Mouse (Mus musculus) lung, embryonic 16.5 days (tissue): ENCODE measurements around the gene Gm11992. TPM values are rescaled to one million over a fixed set of nuclear protein-coding genes. Genes with fewer than 3 reads are reported as not detected.

Experiments used
- ATAC-seq: fragments of 200-750 bp; cut with Nextera tagmentation; 2 replicates; pipeline ENCODE4 v1.8.0; 2017; ENCODE audit warnings: low read depth, mild to moderate bottlenecking, moderate library complexity
- H3K27ac ChIP-seq: fragments of 300-500 bp; sonication (generic); 2 replicates; pipeline ENCODE4 v1.5.1; 2014; ENCODE audit warnings: mild to moderate bottlenecking, control low read depth, low read length
- H3K27me3 ChIP-seq: fragments of 300-500 bp; sonication (generic); 2 replicates; pipeline ENCODE4 v1.6.1; 2014; ENCODE audit warnings: low read depth, low read length, mixed read lengths; ENCODE audit not compliant: control insufficient read depth, insufficient read depth
- H3K36me3 ChIP-seq: fragments of 300-500 bp; sonication (generic); 2 replicates; pipeline ENCODE4 v1.6.1; 2014; ENCODE audit warnings: low read length; ENCODE audit not compliant: control insufficient read depth, insufficient read depth
- H3K4me1 ChIP-seq: fragments of 300-500 bp; sonication (generic); replicated peaks from 2 replicates; pipeline ENCODE4 v1.6.1; 2014; ENCODE audit warnings: low read length, mixed read lengths; ENCODE audit not compliant: control insufficient read depth, insufficient read depth
- H3K4me2 ChIP-seq: fragments of 300-500 bp; sonication (generic); 2 replicates; pipeline ENCODE4 v1.6.1; 2014; ENCODE audit warnings: low read depth, low read length, control low read depth
- H3K4me3 ChIP-seq: fragments of 300-500 bp; sonication (generic); 2 replicates; pipeline ENCODE4 v1.5.1; 2014; ENCODE audit warnings: mild to moderate bottlenecking, low read length, control low read depth
- H3K9ac ChIP-seq: fragments of 300-500 bp; sonication (generic); 2 replicates; pipeline ENCODE4 v1.6.1; 2014; ENCODE audit warnings: low read length, control low read depth
- H3K9me3 ChIP-seq: fragments of 300-500 bp; sonication (generic); 2 replicates; pipeline ENCODE4 v1.6.1; 2016; ENCODE audit warnings: low read length; ENCODE audit not compliant: control insufficient read depth
- WGBS: fragments of 180-500 bp; shearing (Covaris S2); extraction: QIAGEN DNeasy Blood & Tissue Kit; methylation state at CpG from one replicate; pipeline ENCODE4 v1.1.7; 2014; 5-methylcytosine and 5-hydroxymethylcytosine counted together
- polyA plus RNA-seq: library from polyadenylated mRNA; unstranded; fragments of >200 nt; fragmentation: Nextera tagmentation; extraction: Ambion mirVana; gene quantifications from 2 replicates; pipeline ENCODE4 v1.2.1, GENCODE M21; 2015

Gene Gm11992
- polyA plus RNA-seq, 1 experiment from 2014 or later: 2.8 TPM

DNA sequence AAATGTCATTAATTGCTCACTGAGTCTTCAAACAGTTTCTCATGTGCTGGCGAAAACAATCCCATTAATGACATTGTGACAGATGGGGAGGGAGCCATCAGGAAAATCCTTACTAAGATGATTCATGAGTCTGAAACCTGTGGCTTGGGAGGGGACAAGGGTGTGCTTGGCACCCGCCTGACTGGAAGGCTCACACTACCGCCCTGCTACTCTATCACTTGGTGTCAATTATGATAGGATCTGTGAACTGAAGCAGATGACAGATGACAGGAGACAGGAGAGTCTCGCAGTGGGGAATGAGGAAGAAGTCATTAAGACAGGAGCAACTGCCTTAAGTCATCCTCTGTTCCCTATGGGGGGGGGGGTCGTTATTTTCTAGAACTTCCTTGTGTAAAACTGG, 12.1 kb downstream of the Gm11992 start:
- no peak for ATAC-seq
- no peaks in the 10 kb centered on the region for H3K27me3 ChIP-seq
- H3K9ac ChIP-seq: no peak overlapping the region
- no peaks in the 10 kb centered on the region for H3K9me3 ChIP-seq
- WGBS: 42% methylated on average over 5 of the region's 5 CpGs
- no peaks in the 10 kb centered on the region for H3K36me3 ChIP-seq
- no peaks in the 10 kb centered on the region for H3K4me1 ChIP-seq
- no peak overlapping the region for H3K4me2 ChIP-seq
- no peak overlapping the region for H3K27ac ChIP-seq
- no peak overlapping the region for H3K4me3 ChIP-seq

- Histone ChIP-seq H3K27ac (no peak overlapping the region), H3K4me2 (no peak overlapping the region), H3K36me3 (no peaks in the 10 kb centered on the region), H3K4me3 (no peak overlapping the region), H3K9ac (no peak overlapping the region), H3K9me3 (no peaks in the 10 kb centered on the region), H3K27me3 (no peaks in the 10 kb centered on the region), H3K4me1 (no peaks in the 10 kb centered on the region)
- no peak for ATAC-seq
- whole genome bisulfite sequencing: 87% methylated on average over 3 of the region's 3 CpGs
These were observed 28.1 kb downstream of the Gm11992 start for GRCm38 (mm10) chr11:9076444-9076843.

DNA sequence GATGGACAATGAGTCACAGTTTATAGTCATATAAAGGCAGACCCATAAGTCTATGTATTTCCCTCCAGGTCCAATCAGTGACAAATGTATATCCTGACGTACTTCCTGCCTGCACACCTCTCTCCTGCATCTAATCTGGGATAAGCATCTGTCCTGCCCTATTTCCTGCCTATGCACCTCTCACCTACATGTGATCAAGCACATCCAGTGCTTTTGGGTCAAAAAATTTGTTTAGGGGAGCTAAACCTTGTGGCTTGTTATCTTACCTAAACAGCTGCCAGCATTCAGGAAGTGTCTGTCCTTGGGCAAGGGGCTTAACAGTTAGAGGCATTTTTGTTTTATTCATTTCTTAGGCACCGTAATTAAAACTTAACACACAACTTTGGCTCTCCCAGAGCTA, 64.8 kb downstream of the Gm11992 start:
- 58% methylated on average over 2 of the region's 2 CpGs for WGBS
- no peak for ATAC-seq
- Histone ChIP-seq H3K9ac (no peak overlapping the region), H3K4me3 (no peak overlapping the region), H3K36me3 (no peaks in the 10 kb centered on the region), H3K27me3 (peaks cover 27% of the 10 kb centered on the region), H3K4me2 (no peak overlapping the region), H3K27ac (no peak overlapping the region), H3K9me3 (no peaks in the 10 kb centered on the region), H3K4me1 (peaks cover 12% of the 10 kb centered on the region)

- peaks cover 34% of the 10 kb centered on the region for H3K27me3 ChIP-seq
- H3K4me2 ChIP-seq: peak overlapping the region; percentile 50
- H3K4me1 ChIP-seq: peaks cover 17% of the 10 kb centered on the region
- no peak for ATAC-seq
- 7% methylated on average over 9 of the region's 9 CpGs for WGBS
- H3K4me3 ChIP-seq: peak overlapping the region; percentile 40
- no peaks in the 10 kb centered on the region for H3K9me3 ChIP-seq
- no peak overlapping the region for H3K27ac ChIP-seq
- no peaks in the 10 kb centered on the region for H3K36me3 ChIP-seq
- H3K9ac ChIP-seq: no peak overlapping the region
These were observed 67.2 kb downstream of the Gm11992 start for GRCm38 (mm10) chr11:9115367-9116120.

- 3% methylated on average over 10 of the region's 10 CpGs for WGBS
- Histone ChIP-seq H3K4me3 (peak overlapping the region; percentile 40), H3K4me2 (peak overlapping the region; percentile 50), H3K36me3 (no peaks in the 10 kb centered on the region), H3K27ac (no peak overlapping the region), H3K9ac (peak overlapping the region; percentile 37; the same call in 1 of the 2 replicates), H3K4me1 (peaks cover 17% of the 10 kb centered on the region), H3K27me3 (peaks cover 34% of the 10 kb centered on the region), H3K9me3 (no peaks in the 10 kb centered on the region)
- ATAC-seq: no peak
These were observed 67.7 kb downstream of the Gm11992 start for GRCm38 (mm10) chr11:9116121-9116520.

GRCm38 (mm10) chr11:9116916-9117315, 68.5 kb downstream of the Gm11992 start:
- H3K27ac ChIP-seq: no peak overlapping the region
- no peak overlapping the region for H3K4me3 ChIP-seq
- no peak overlapping the region for H3K4me2 ChIP-seq
- H3K9ac ChIP-seq: no peak overlapping the region
- no peak for ATAC-seq
- no peaks in the 10 kb centered on the region for H3K9me3 ChIP-seq
- no peaks in the 10 kb centered on the region for H3K36me3 ChIP-seq
- peaks cover 34% of the 10 kb centered on the region for H3K27me3 ChIP-seq
- WGBS: 8% methylated on average over 3 of the region's 3 CpGs
- peaks cover 17% of the 10 kb centered on the region for H3K4me1 ChIP-seq

DNA sequence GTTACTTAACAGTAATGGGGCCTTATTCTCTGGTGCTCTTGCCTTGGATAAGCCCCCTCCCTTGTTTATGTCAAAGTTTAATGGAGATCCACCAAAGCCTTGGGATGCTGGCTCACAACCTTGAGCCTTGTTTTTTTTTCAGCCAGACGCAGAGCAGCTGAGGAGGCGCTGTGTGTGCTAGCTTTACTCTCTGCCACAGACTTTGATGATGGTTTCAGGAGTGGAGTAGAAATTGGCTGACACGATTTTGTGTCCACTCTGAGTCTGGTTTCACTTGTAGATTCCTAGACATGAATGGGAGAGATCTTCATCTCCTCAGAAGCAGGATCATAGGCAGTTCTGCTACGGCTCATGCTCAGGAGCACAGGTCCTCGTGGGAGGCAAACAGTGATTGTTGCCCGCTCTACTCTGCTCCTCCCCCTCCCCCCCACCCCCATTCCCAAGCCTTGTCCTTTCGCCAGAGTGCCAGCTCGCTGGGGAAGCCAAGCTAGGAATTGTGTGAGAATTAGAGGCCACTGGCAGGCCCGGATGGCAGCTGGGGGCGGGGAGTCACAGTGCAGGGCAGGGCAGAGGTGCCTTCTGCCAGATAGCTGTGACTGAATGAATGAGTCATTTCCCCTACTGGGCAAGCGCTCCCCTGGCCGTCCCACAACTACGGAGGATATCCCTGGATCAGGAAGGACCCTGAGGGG, 69.1 kb downstream of the Gm11992 start:
- ATAC-seq: peak; percentile 93
- 4% methylated on average over 13 of the region's 13 CpGs for WGBS
- H3K27ac ChIP-seq: no peak overlapping the region; the same call in 1 of the 2 replicates
- H3K4me1 ChIP-seq: peaks cover 17% of the 10 kb centered on the region
- H3K9ac ChIP-seq: peak overlapping the region; percentile 55; the same call in 1 of the 2 replicates
- no peaks in the 10 kb centered on the region for H3K36me3 ChIP-seq
- peaks cover 34% of the 10 kb centered on the region for H3K27me3 ChIP-seq
- peak overlapping the region; percentile 85 for H3K4me2 ChIP-seq
- H3K9me3 ChIP-seq: no peaks in the 10 kb centered on the region
- peak overlapping the region; percentile 54 for H3K4me3 ChIP-seq

- peak within 1 kb of the TSS; percentile 55 for H3K9ac ChIP-seq
- no peaks in the 10 kb centered on the region for H3K36me3 ChIP-seq
- H3K4me2 ChIP-seq: peak within 1 kb of the TSS; percentile 85
- H3K4me3 ChIP-seq: peak within 1 kb of the TSS; percentile 54
- H3K27me3 ChIP-seq: peaks cover 34% of the 10 kb centered on the region
- H3K9me3 ChIP-seq: no peaks in the 10 kb centered on the region
- peak within 1 kb of the TSS; percentile 61 for H3K27ac ChIP-seq
- no peak; the same call in 1 of the 2 replicates for ATAC-seq
- 0% methylated on average over 7 of the region's 7 CpGs for WGBS
- peaks cover 17% of the 10 kb centered on the region for H3K4me1 ChIP-seq
These were observed 69.6 kb downstream of the Gm11992 start, which contains the start of gene Upp1 for GRCm38 (mm10) chr11:9118050-9118420. Gene Upp1, plus strand, starts transcription at chr11:9118103.

- peak overlapping the region; percentile 54 for H3K4me3 ChIP-seq
- H3K27ac ChIP-seq: peak overlapping the region; percentile 61
- H3K4me1 ChIP-seq: peaks cover 17% of the 10 kb centered on the region
- H3K9ac ChIP-seq: peak overlapping the region; percentile 55
- WGBS: under 1% methylated on average over 40 of the region's 40 CpGs
- H3K36me3 ChIP-seq: no peaks in the 10 kb centered on the region
- peak; percentile 72 for ATAC-seq
- peak overlapping the region; percentile 85 for H3K4me2 ChIP-seq
- H3K9me3 ChIP-seq: no peaks in the 10 kb centered on the region
- H3K27me3 ChIP-seq: peaks cover 32% of the 10 kb centered on the region
These were observed 70.2 kb downstream of the Gm11992 start for GRCm38 (mm10) chr11:9118421-9119121.
